Mouse (Mus musculus): Measurements from ENCODE around the gene Sf3a3.

GRCm38 (mm10) chr4:124700248-124700971 is 14.2 kb upstream of the Sf3a3 start, which contains the start of gene Fhl3:
- TF ChIP-seq POLR2A (IDR thresholded peaks at IDR 0.05; ENCODE audit: low read depth, low read length), result peak; percentile 25
- no peak for TF ChIP-seq CTCF (conservative IDR thresholded peaks at IDR 0.05; ENCODE audit: insufficient read depth, insufficient read length, low read depth, low read length)
